Mouse (Mus musculus) liver, adult 2 months (tissue): ENCODE measurements around the gene Syne3.

Experiments
- CTCF ChIP-seq: fragments of 200-500 bp; IDR thresholded peaks from 2 replicates; pipeline ENCODE4 v1.5.1; 2011; ENCODE audit warnings: low read depth, low read length, control low read depth
- POLR2A ChIP-seq: fragments of 200-500 bp; IDR thresholded peaks from 2 replicates; pipeline ENCODE4 v1.6.1; 2011; ENCODE audit warnings: low read length, control low read depth; ENCODE audit not compliant: insufficient read depth; ENCODE audit errors: extremely low read depth

GRCm38 (mm10) chr12:105003715-105004114, 5.9 kb downstream of the Syne3 start:
- TF ChIP-seq CTCF (no peak), POLR2A (no peak)
